10 mouse cellular contexts compared by ENCODE assay signal in genomic region chr2:33640171-33640721, GRCm38 (mm10). TPM values are rescaled to one million over a fixed set of nuclear protein-coding genes. Genes with fewer than 3 reads are reported as not detected.
DNase-seq lines count a peak whose midpoint lies in the region; ATAC-seq lines count a peak whose summit lies in the region.
"Had no signal": no experiment of that assay in that cellular context is flagged by ENCODE, and none has a peak within 500 bp of the region (broad histone marks: within the 10 kb centered on the region; RNA-seq: fewer than 3 reads in every experiment).

Gene Lmx1b, minus strand, starts transcription at chr2:33640511.

- peaks cover 99% of the 10 kb centered on the region for H3K27me3 ChIP-seq in megakaryocyte, embryonic 14.5 days (replicated peaks)
- H3K27me3 ChIP-seq in forebrain, embryonic 11.5 days (ENCODE audit: control insufficient read depth, insufficient read depth, low read length): peaks cover 97% of the 10 kb centered on the region
- peaks cover 88% of the 10 kb centered on the region for H3K27me3 ChIP-seq in intestine, embryonic 16.5 days (replicated peaks; ENCODE audit: control insufficient read depth, insufficient read depth, low read length)
- peaks cover 100% of the 10 kb centered on the region for H3K27me3 ChIP-seq in neural tube, embryonic 13.5 days

- no peaks in the 10 kb centered on the region for H3K9me3 ChIP-seq in megakaryocyte, embryonic 14.5 days
- H3K9me3 ChIP-seq in forebrain, embryonic 11.5 days (ENCODE audit: control insufficient read depth, low read length): no peaks in the 10 kb centered on the region
- no peaks in the 10 kb centered on the region for H3K9me3 ChIP-seq in intestine, embryonic 16.5 days (ENCODE audit: control insufficient read depth, low read length)
- H3K9me3 ChIP-seq in neural tube, embryonic 13.5 days: no peaks in the 10 kb centered on the region

- no peak within 1 kb of the TSS; the same call in none of the 2 replicates for H3K9ac ChIP-seq in forebrain, embryonic 11.5 days (ENCODE audit: low read length)
- peak within 1 kb of the TSS; percentile 33; the same call in 1 of the 2 replicates for H3K9ac ChIP-seq in intestine, embryonic 16.5 days (ENCODE audit: low read depth, low read length)
- H3K9ac ChIP-seq in neural tube, embryonic 13.5 days: peak within 1 kb of the TSS; percentile 86

- DNase-seq in forebrain, embryonic 11.5 days (ENCODE audit: low spot score): peak; percentile 67
- DNase-seq in layer of hippocampus, adult 11-12 months (ENCODE audit: low spot score): no peak
- no peak for DNase-seq in urinary bladder, adult 2 months (ENCODE audit: low spot score)

- H3K27ac ChIP-seq in forebrain, embryonic 11.5 days (ENCODE audit: low read depth, low read length): no peak within 1 kb of the TSS
- no peak within 1 kb of the TSS for H3K27ac ChIP-seq in intestine, embryonic 16.5 days (ENCODE audit: low read length)
- H3K27ac ChIP-seq in neural tube, embryonic 13.5 days (replicated peaks): peak within 1 kb of the TSS; percentile 95

- H3K4me3 ChIP-seq in megakaryocyte, embryonic 14.5 days (replicated peaks): peak within 1 kb of the TSS; percentile 42
- H3K4me3 ChIP-seq in forebrain, embryonic 11.5 days (ENCODE audit: low read depth, low read length): peak within 1 kb of the TSS; percentile 43
- H3K4me3 ChIP-seq in intestine, embryonic 16.5 days (ENCODE audit: low read length): peak within 1 kb of the TSS; percentile 47
- peak within 1 kb of the TSS; percentile 53 for H3K4me3 ChIP-seq in neural tube, embryonic 13.5 days
- H3K4me3 ChIP-seq: erythroblast, embryonic 14.5 days had no signal

- peaks cover 49% of the 10 kb centered on the region for H3K4me1 ChIP-seq in megakaryocyte, embryonic 14.5 days
- H3K4me1 ChIP-seq in forebrain, embryonic 11.5 days (replicated peaks; ENCODE audit: control insufficient read depth, insufficient read depth, low read length): peaks cover 25% of the 10 kb centered on the region
- peaks cover 25% of the 10 kb centered on the region for H3K4me1 ChIP-seq in intestine, embryonic 16.5 days (ENCODE audit: control insufficient read depth, insufficient read depth, low read length)
- peaks cover 22% of the 10 kb centered on the region for H3K4me1 ChIP-seq in neural tube, embryonic 13.5 days (replicated peaks)

- ATAC-seq in megakaryocyte, adult 5-6 weeks (ENCODE audit: poor library complexity, severe bottlenecking): no peak
- no peak for ATAC-seq in forebrain, embryonic 11.5 days (replicated peaks; ENCODE audit: low FRiP score)
- ATAC-seq in intestine, embryonic 16.5 days: 0 out of 2 replicates have a peak, but pooled peaks have one; percentile 6
- ATAC-seq in neural tube, embryonic 13.5 days (ENCODE audit: low read depth): no peak
- no peak for ATAC-seq in inflammation-experienced regulatory T-cells, adult 6 months

- no peaks in the 10 kb centered on the region for H3K36me3 ChIP-seq in megakaryocyte, embryonic 14.5 days (replicated peaks; ENCODE audit: low read length)
- H3K36me3 ChIP-seq in forebrain, embryonic 11.5 days (ENCODE audit: control insufficient read depth, insufficient read depth, low read length): no peaks in the 10 kb centered on the region
- H3K36me3 ChIP-seq in intestine, embryonic 16.5 days (ENCODE audit: control insufficient read depth, insufficient read depth, low read length): no peaks in the 10 kb centered on the region
- no peaks in the 10 kb centered on the region for H3K36me3 ChIP-seq in neural tube, embryonic 13.5 days

- H3K4me2 ChIP-seq in forebrain, embryonic 11.5 days (ENCODE audit: low read depth, low read length, severe bottlenecking): peak within 1 kb of the TSS; percentile 59
- H3K4me2 ChIP-seq in intestine, embryonic 16.5 days (ENCODE audit: low read depth, low read length): peak within 1 kb of the TSS; percentile 88
- H3K4me2 ChIP-seq in neural tube, embryonic 13.5 days: peak within 1 kb of the TSS; percentile 62

- under 1% methylated on average over 53 of the region's 53 CpGs for WGBS in forebrain, embryonic 11.5 days
- 3% methylated on average over 53 of the region's 53 CpGs for WGBS in intestine, embryonic 16.5 days
- WGBS in neural tube, embryonic 13.5 days: 2% methylated on average over 53 of the region's 53 CpGs

RNA-seq across cellular contexts. Expression of gene Lmx1b, which starts in this region (rescaled TPM):
- polyA plus RNA-seq in megakaryocyte, embryonic 14.5 days (2012; ENCODE audit: insufficient read depth, low replicate concordance): not detected in 2 replicates
- not detected in 2 replicates for total RNA-seq in megakaryocyte, adult 5-6 weeks (2015)
- not detected in 2 replicates for total RNA-seq in megakaryocyte, adult 5-6 weeks (2017)
- 1.0 and 1.6 TPM in 2 replicates for polyA plus RNA-seq in forebrain, embryonic 11.5 days (2014; fragmentation: Nextera tagmentation; extraction: Ambion mirVana)
- 0.04 TPM in 1 of 2 replicates, not detected in the other for polyA plus RNA-seq in intestine, embryonic 16.5 days (2015; fragmentation: Nextera tagmentation; extraction: Ambion mirVana)
- 9.1 and 11.1 TPM in 2 replicates for polyA plus RNA-seq in neural tube, embryonic 13.5 days (2015; fragmentation: Nextera tagmentation; extraction: Ambion mirVana)
- polyA plus RNA-seq in urinary bladder, adult 2 months (2012; rRNA removed): 0.12 and 0.38 TPM in 2 replicates
- not detected for polyA plus RNA-seq in inflammation-experienced regulatory T-cells, adult 6 months (2017; shearing (Covaris generic))
- total RNA-seq: liver, adult 2 months had no signal
- polyA plus RNA-seq: erythroblast, embryonic 14.5 days; liver, adult 2 months had no signal

Comparison
In these comparisons a context has a peak if more than half of its experiments do, and no peak if none do; other contexts are left out.
1. Peak in ATAC-seq, H3K4me3 ChIP-seq, H3K9ac ChIP-seq and H3K4me2 ChIP-seq in intestine, embryonic 16.5 days; RNA of the gene not detected or under 1 TPM.